Mouse (Mus musculus): ENCODE measurements at regions not wholly inside any gene's neighbourhood (a gene's known extent, or its start where the extent isn't known, plus 50 kb on each side); places are given as distances from the start of the nearest gene placed in this dataset.

DNA sequence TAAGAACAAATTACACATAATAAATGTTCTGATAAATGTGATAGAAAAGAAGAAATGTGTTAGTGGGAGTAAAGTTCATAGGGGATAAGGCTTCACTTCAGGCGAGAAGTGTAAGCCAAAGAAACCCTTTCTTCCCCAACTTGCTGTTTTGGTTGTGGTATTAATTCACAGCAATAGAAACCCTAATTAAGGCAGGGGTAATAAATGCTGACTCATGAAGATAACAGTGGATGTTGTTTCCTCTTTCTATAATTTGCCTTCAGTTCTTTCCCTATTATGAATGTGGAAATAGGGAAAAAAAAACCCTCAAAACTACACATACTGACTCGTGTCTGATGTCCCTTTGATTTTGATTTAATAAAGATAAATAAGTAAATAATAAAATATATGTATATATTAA lies 104.8 kb upstream of the Ccn2 start:
- no peak for DNase-seq (ENCODE audit: extremely low spot score in 1 of 2, low spot score in 1 of 2)

DNA sequence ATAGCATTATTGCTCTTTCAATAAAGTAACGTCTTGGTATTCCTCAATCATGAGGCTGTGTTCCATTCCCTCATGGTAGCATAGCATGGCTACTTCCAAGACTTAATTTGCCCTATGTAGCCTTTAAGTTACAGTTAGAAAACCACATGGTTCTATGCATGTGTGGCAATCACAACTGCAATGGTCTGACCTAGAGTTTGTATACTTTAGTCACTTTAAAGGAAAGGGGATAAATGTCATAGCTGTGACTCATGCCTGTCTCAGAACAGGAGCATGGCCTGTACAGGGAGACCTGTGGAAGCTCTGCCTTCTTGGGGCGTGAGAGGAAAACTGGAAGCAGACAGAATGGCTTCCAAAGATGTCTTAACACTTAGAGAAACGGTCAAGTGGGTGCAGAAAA lies 103.4 kb upstream of the Ccn2 start:
- no peak for DNase-seq (ENCODE audit: extremely low spot score in 1 of 2, low spot score in 1 of 2)

GRCm38 (mm10) chr10:24493392-24493791 lies 101.8 kb upstream of the Ccn2 start:
- DNase-seq (ENCODE audit: extremely low spot score in 1 of 2, low spot score in 1 of 2), result no peak

DNA sequence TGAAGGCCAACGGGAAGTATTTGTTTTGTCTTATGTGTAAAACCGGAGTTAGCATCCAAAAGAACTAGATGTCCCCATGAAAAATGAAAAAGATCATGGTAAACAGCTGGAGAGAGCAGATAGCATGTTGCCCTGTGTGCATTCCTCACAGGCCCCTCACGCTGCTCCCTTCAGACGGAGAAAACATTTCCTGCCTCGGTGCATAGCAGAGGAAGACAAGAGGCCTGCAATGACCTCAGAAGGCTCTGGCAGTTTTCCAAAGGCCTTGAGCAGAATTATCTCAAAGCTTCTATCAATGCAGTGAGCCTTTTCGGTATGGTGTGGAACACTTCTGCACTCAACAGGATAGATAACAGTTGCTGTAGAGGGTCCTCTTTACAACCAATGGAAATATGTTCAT lies 101.3 kb upstream of the Ccn2 start:
- DNase-seq (ENCODE audit: extremely low spot score in 1 of 2, low spot score in 1 of 2), result no peak

GRCm38 (mm10) chr10:24519795-24520512 lies 75.3 kb upstream of the Ccn2 start:
- DNase-seq (ENCODE audit: extremely low spot score in 1 of 2, low spot score in 1 of 2), result no peak

GRCm38 (mm10) chr10:24520515-24520914 lies 74.7 kb upstream of the Ccn2 start:
- no peak for DNase-seq (ENCODE audit: extremely low spot score in 1 of 2, low spot score in 1 of 2)

DNA sequence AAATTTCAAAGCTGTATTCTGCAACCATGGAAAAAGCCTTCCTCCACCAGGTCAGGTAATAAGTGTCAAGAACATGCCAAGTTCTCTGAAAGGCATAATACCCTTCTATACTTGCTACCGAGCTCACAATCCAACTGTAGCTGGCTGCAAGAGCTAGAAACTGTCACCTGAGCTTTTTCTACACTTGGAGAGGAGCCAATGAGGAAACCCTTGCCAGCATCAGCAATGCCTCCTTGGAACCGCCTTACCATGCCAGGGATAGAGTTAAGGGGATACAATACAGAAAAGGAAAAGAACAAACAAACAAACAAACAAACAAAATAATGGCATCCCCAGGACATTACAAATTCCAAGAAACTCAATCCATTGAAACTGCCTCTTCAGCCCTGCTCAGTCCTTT lies 62.5 kb upstream of the Ccn2 start:
- no peak for DNase-seq (ENCODE audit: extremely low spot score in 1 of 2, low spot score in 1 of 2)

GRCm38 (mm10) chr10:24534901-24535300 lies 60.3 kb upstream of the Ccn2 start:
- DNase-seq (ENCODE audit: extremely low spot score in 1 of 2, low spot score in 1 of 2), result no peak

DNA sequence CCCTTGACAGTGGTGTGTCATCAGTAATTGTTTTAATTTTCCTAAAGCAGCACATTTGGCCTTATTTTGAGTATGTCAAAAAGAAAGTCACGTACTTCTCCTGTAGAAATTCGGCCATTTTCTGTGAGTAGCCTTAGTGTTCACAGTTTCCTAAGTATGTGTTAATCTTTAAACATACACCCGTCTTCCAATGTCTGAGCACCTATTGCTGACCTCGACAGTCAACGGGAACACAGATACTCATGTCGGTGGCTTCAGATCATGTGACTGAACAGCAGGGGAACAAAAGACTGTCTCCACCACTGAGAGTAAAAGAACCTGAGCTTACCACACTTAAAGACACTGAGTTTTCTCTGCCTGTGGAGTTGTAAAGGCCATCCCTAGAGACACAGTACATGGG lies 59.8 kb upstream of the Ccn2 start:
- DNase-seq (ENCODE audit: extremely low spot score in 1 of 2, low spot score in 1 of 2), result no peak

DNA sequence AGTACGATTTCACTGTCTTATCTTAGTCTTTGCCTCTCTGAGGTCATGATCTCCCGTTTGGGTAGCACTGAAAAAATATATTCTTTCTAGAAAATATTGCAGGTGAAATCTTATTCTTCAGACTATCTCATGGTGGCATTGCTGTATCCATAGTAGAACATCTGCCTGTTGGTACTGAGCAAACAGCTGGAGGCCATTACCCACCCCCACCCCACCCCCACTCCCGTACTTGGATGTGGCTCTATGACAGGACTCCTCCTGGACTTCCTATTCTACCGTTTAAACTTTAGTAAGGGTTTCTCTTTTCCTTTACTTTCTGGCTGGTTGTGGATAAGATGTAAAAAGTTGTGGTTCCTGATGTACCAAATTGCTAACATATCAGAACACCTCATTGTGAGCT lies 53.3 kb upstream of the Ccn2 start:
- no peak for DNase-seq (ENCODE audit: extremely low spot score in 1 of 2, low spot score in 1 of 2)

Data from layer of hippocampus, postnatal 25 days (tissue).